Mouse (Mus musculus) myocyte (in vitro differentiated cells): ENCODE data around the gene D3Ertd254e.

Experiments used
- CEBPB ChIP-seq: IDR thresholded peaks from 2 replicates; pipeline ENCODE4 v1.6.1; 2011; ENCODE audit warnings: mild to moderate bottlenecking, moderate library complexity; ENCODE audit not compliant: poor library complexity, insufficient read depth, severe bottlenecking
- E2F4 ChIP-seq: IDR thresholded peaks from one replicate; pipeline ENCODE4 v1.6.1; 2011; ENCODE audit warnings: mild to moderate bottlenecking, control low read depth, moderate library complexity; ENCODE audit not compliant: insufficient read depth
- MAX ChIP-seq: IDR thresholded peaks from one replicate; pipeline ENCODE4 v1.6.1; 2011; ENCODE audit warnings: low read depth, mild to moderate bottlenecking, control low read depth
- MYOD1 ChIP-seq, 3 experiments: IDR thresholded peaks; one replicate each; pipeline ENCODE4 v1.6.1; 2011; ENCODE audit warnings: control low read depth in 2 of 3, low read depth in 2 of 3, mild to moderate bottlenecking in 2 of 3, moderate library complexity in 1 of 3; ENCODE audit not compliant: insufficient read length in 2 of 3, control insufficient read depth in 1 of 3
- MYOG ChIP-seq, 3 experiments: IDR thresholded peaks; one replicate each; pipeline ENCODE4 v1.6.1; 2011; ENCODE audit warnings: control low read depth in 2 of 3, low read depth in 2 of 3, mild to moderate bottlenecking in 2 of 3; ENCODE audit not compliant: insufficient read length in 2 of 3, control insufficient read depth in 1 of 3, insufficient read depth in 1 of 3
- POLR2A ChIP-seq: IDR thresholded peaks from one replicate; pipeline ENCODE4 v1.6.1; 2011; ENCODE audit warnings: low read depth, mild to moderate bottlenecking, control low read depth, moderate library complexity; ENCODE audit not compliant: insufficient read length
- POLR2AphosphoS2 ChIP-seq: IDR thresholded peaks from one replicate; pipeline ENCODE4 v1.6.1; 2011; ENCODE audit warnings: low read depth, control low read depth; ENCODE audit not compliant: insufficient read length
- REST ChIP-seq: IDR thresholded peaks from one replicate; pipeline ENCODE4 v1.6.1; 2011; ENCODE audit warnings: mild to moderate bottlenecking, control low read depth, moderate library complexity; ENCODE audit not compliant: insufficient read depth, insufficient read length
- TCF12 ChIP-seq: IDR thresholded peaks from one replicate; pipeline ENCODE4 v1.6.1; 2011; ENCODE audit warnings: mild to moderate bottlenecking, control low read depth; ENCODE audit not compliant: poor library complexity, insufficient read depth, severe bottlenecking
- USF1 ChIP-seq: IDR thresholded peaks from one replicate; pipeline ENCODE4 v1.6.1; 2011; ENCODE audit warnings: low read depth, mild to moderate bottlenecking, control low read depth, moderate library complexity

DNA sequence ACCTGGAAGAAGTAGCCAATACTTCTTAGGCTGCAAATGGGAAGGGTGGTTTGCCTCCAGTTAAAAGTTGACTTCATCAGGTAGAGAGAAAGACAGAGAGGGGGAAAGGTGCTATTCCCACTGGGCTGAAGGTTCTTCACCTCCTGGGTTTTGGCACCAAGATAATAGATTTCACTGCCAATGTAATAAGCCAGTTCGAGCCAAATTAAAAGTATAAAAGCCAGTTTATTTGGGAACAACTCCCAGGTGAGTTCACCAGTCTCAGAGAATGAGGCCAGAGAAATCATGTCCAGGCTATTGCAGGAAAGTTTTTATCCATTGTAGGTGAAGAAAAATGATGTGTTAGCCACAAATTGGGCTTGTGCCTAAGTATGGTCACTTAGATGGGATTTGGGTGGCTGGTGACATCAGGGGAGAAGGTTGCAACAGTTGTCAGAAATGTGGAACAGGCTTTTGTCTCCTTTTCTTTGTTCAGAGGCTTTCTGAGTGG is 12.6 kb upstream of the D3Ertd254e start:
- TF ChIP-seq POLR2A (no peak), POLR2AphosphoS2 (no peak), MYOD1 (IDR thresholded peaks at IDR 0.05; ENCODE audit: control insufficient read depth in 1 of 3, insufficient read length in 2 of 3, low read depth in 2 of 3) (no peak), CEBPB (no peak), MAX (no peak), TCF12 (no peak), MYOG (IDR thresholded peaks at IDR 0.05; ENCODE audit: control insufficient read depth in 1 of 3, insufficient read depth in 1 of 3, insufficient read length in 2 of 3, low read depth in 2 of 3) (no peak), USF1 (no peak), REST (no peak), E2F4 (no peak)
